Mouse (Mus musculus) yolk sac, embryonic 10.5 days (tissue): Measurements from ENCODE around the gene Kif1b.
"Not testable (repeated sequence)": the region's sequence is repeated elsewhere in the genome, so short reads cannot be mapped to it uniquely, and the experiment has no call there.

ENCODE experiments used
- DNase-seq: peaks from one replicate; pipeline ENCODE4 v3.0.0-alpha.2; 2017; ENCODE audit warnings: low spot score

The Kif1b gene

DNA sequence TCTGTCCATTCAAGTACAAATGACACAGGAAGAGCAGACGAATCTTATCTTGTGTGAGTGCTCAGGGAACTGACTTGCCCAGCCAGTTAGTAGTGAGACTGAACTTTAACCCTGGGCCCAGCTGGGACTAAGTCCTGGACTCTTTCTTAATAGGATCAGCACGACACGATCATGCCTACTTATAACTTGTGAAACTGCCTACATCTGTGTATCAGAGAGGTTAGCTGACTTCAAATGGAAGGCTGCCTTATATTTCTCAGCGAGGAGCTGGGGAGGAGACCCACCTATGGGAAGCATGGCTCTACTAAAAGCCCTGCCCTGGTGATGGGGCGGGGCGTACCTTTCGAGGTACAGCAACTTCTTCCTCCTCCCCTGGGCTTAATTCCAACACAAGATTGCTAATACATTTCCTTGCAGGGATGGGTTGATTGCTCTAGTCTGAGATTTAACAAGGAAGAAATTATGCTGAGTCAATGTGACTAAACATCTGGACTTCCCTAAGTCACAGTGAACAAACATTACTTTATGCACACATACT, 137.0 kb downstream of the Kif1b start:
- peak; percentile 79 for DNase-seq

DNA sequence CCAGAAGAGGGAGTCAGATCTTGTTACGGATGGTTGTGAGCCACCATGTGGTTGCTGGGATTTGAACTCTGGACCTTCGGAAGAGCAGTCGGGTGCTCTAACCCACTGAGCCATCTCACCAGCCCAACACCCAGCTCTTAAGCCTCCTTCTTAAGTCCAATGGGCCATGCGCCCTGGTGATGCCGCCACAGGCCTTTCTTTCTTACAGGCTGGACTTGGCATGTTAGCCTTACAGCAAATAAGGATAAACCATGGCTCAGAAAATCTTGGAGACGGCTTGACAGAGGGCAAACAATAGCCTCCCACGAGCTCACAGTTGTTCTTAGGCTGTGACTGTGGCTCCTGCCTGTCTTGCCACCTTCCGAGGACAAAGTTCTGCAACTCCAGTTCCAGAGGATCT, 137.6 kb downstream of the Kif1b start:
- not testable (repeated sequence) for DNase-seq

- no peak for DNase-seq
These were observed 139.5 kb downstream of the Kif1b start for GRCm38 (mm10) chr4:149168016-149168415.

- DNase-seq: no peak
These were observed 140.4 kb downstream of the Kif1b start for GRCm38 (mm10) chr4:149166957-149167611.

DNA sequence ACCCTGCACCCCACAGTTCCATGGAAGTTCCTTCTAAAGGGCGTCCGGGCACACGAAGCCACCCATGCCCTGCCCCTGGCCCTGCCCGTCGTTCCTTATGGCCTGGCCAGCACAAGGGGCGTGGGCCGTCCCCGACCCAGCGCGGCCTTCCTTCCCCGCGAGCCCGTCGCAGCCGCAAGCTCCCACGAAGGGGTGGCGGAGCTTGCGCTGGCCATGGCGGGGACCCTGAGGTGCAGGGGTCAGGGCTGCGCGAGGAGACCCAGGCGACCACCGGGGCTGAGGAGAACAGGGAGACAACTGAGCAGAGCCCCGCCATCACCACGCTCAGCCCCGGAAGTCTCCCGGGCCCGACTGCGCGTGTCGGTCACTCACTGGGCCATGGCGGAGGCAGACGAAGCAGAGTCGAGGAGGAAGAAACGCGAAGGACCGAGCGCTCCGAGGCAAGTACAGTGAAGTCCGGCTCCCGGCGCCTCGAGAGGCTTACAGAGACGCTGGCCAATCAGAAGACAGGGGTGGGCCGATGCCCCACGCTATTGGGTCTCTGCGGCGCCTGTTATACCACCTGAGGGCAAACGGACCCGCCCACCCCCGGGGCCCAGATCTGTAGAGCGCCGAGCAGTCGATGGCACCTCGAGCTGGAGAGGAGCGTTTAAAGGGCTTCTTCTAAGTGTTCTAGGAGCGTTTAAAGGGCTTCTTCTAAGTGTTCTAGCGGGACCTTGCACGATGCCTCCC, 141.1 kb downstream of the Kif1b start, which contains the start of gene Pgd:
Pgd (minus strand) TSS at position 557 of the 732 bp plus-strand sequence.
- DNase-seq: peak; percentile 96

DNA sequence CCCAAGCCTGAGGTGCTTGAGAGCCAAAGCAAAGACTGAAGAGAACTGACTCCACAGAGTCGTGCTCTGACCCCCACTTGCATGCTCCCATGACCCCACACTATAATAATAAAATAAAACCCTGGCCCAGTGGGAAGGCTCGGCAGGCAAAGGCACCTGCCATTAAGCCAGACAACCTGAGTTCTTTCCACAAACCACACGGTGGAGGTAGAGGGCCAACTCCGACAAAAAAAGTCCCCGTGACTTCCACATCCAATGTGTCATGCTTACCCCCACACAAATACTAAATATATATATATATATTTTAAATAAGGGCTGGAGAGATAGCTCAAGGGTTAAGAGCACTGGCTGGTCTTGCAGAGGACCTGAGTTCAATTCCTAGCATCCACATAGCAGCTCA, 143.3 kb downstream of the Kif1b start:
- DNase-seq: no peak

GRCm38 (mm10) chr4:149163196-149163595, 144.3 kb downstream of the Kif1b start:
- no peak for DNase-seq

GRCm38 (mm10) chr4:149161166-149161565, 146.3 kb downstream of the Kif1b start:
- no peak for DNase-seq

DNA sequence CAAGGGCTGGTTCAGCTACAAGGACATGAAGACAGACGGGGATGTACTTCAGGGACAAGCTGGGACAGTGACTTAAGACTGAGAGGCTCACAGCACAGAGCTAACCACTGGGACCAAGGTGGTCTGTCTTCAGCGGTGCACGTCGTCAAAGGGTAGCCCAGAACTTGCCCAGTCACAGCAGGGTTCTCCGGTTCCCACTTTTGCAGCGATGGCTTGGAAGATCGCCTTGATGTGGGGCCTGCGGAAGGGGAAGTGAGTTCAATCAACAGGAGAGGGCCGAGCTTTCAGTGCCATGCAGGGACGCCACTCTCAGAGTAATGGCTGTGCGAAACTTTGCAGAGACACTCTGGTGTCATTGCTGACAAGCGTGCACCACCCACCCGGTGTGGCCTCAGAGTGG, 147.6 kb downstream of the Kif1b start:
- DNase-seq: no peak

- DNase-seq: no peak
These were observed 148.3 kb downstream of the Kif1b start for GRCm38 (mm10) chr4:149159203-149159602.

DNA sequence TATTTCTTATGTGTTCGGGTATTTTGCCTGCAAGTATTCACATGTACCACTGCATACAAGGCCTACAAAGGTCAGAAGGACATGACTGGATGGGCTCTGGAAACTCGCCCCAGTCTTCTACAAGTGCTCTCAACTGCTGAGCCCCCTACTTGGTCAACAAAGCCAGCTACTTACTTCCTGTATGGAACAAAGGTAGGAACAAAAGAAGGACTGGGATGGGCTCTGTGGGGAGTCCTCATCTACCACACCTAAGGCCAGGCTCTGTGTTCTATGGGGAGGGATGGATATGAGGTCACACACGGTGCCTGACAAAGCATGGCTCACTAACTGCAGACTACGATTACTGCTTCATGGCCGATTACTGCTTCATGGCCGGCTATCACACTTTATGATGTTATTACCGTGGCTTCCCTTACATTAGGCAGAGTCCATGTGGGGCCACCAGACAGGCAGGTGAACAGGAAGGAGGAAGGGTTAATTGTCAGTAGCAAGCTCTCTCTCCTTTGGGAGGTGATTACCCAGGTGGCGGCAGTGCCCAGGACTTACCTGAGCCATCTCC, 150.0 kb downstream of the Kif1b start:
- no peak for DNase-seq

GRCm38 (mm10) chr4:149155711-149156110, 151.8 kb downstream of the Kif1b start:
- DNase-seq: no peak

GRCm38 (mm10) chr4:149154859-149155258, 152.6 kb downstream of the Kif1b start:
- no peak for DNase-seq

- no peak for DNase-seq
These were observed 156.8 kb downstream of the Kif1b start for GRCm38 (mm10) chr4:149150721-149151120.

DNA sequence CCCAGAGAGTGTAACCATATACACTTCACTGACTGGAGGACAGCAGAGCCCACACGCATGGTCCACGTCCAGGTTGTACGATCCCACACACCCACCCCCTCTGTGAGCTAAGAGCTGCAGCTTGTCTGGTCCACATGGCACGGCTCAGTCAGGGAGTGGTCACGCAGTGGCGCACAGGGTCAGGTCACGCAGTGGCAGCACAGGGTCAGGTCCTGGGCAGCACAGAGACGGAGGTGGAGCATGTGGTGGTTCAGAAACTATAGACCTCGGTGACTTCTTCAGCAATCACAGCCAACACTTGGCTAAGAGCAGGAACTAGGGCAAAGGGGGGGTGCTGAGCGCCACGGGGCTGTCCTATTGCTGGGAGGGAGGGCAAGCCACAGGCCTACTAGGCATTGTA, 157.2 kb downstream of the Kif1b start:
- no peak for DNase-seq

GRCm38 (mm10) chr4:149149611-149150010, 157.9 kb downstream of the Kif1b start:
- no peak for DNase-seq

DNA sequence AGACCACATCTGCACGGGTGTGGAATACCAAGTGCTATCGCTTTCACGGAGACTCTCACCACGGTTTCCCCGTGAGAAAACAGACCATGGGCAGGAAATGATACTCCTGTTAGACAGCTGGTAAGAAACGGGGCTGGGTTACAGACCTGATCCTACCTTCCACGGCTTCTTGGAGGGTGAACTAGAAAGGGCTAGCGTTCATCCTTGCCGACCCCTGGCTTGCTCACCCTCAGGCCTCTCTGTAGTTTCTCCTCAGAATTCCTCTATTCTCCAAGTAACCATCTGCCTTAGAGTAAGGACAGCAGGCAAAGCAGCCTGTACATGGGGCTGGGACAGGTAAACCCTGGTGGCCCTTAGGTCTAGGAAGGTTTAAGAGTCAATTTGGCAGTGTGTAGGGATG, 158.3 kb downstream of the Kif1b start:
- DNase-seq: no peak

DNA sequence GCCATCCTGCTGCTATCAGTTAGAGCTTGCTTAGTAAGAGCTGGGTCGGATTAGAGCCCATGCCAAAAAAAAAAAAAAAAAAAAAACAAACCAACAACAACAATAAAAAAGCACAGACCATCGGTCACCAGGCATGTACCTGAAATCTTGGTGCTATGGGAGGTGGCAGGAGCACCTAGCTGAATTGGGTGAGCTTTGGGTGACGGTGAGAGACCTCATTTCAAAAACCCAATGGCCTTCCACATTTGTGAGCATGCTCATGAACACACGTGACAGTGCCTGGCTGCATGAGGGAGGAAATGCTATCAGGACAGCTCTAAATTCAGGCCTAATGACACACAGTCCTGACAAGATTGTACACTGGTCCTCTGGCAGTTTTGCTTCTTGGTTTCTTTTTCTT, 159.4 kb downstream of the Kif1b start:
- DNase-seq: no peak

- DNase-seq: no peak
These were observed 160.0 kb downstream of the Kif1b start for GRCm38 (mm10) chr4:149147528-149147927.

DNA sequence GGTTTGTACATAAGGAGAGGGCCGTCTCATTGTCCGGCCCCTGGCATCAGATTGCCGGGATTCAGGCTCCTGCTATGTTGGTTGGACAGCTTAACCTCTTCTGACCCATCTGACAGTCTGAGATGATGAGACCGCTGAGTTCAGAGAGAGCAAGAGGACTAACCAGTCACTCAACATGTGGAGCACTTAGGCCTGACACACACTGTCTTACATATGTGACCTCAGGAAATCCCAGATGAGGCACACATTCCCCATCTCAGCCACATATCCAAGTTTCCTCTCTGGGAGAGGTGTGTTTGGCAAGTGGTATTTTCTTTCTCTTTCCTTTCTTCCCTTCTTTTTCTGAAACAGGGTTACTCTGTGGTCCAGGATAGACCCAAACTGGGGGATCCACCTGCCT, 162.3 kb downstream of the Kif1b start:
- DNase-seq: no peak

- DNase-seq: peak; percentile 70
These were observed 163.0 kb downstream of the Kif1b start for GRCm38 (mm10) chr4:149144459-149144858.

- no peak for DNase-seq
These were observed 163.9 kb downstream of the Kif1b start for GRCm38 (mm10) chr4:149143594-149143993.

- DNase-seq: no peak
These were observed 169.0 kb downstream of the Kif1b start for GRCm38 (mm10) chr4:149138515-149138914.
